Mouse (Mus musculus) small intestine, adult 2 months (tissue): ENCODE results near the gene Mgp. TPM values are rescaled to one million over a fixed set of nuclear protein-coding genes. Genes with fewer than 3 reads are reported as not detected.

ENCODE experiments used
- H3K27ac ChIP-seq: fragments of 200-500 bp; 2 replicates; pipeline ENCODE4 v1.5.1; 2012; ENCODE audit warnings: low read depth, low read length, control low read depth, inconsistent platforms; ENCODE audit not compliant: insufficient read depth
- H3K27me3 ChIP-seq: fragments of 200-500 bp; 2 replicates; pipeline ENCODE4 v1.6.1; 2012; ENCODE audit warnings: mild to moderate bottlenecking, moderate library complexity, low read length, inconsistent platforms; ENCODE audit not compliant: control insufficient read depth, insufficient read depth
- H3K36me3 ChIP-seq: fragments of 200-500 bp; 2 replicates; pipeline ENCODE4 v1.6.1; 2012; ENCODE audit warnings: mild to moderate bottlenecking, low read length, control low read depth, inconsistent platforms; ENCODE audit not compliant: control insufficient read depth, insufficient read depth
- H3K4me1 ChIP-seq: fragments of 200-500 bp; 2 replicates; pipeline ENCODE4 v1.6.1; 2012; ENCODE audit warnings: low read length, inconsistent platforms, mixed read lengths; ENCODE audit not compliant: control insufficient read depth, insufficient read depth, insufficient read length
- H3K4me3 ChIP-seq: fragments of 200-500 bp; 2 replicates; pipeline ENCODE4 v1.5.1; 2012; ENCODE audit warnings: low read depth, mild to moderate bottlenecking, control low read depth, inconsistent platforms, low read length, moderate library complexity
- CTCF ChIP-seq: fragments of 200-500 bp; IDR thresholded peaks from 2 replicates; pipeline ENCODE4 v1.5.1; 2012; ENCODE audit warnings: low read depth, mild to moderate bottlenecking, control low read depth, inconsistent platforms, low read length, moderate library complexity, mixed read lengths; ENCODE audit not compliant: insufficient replicate concordance, insufficient read length; ENCODE audit errors: extremely low read depth
- POLR2A ChIP-seq: fragments of 200-500 bp; IDR thresholded peaks from 2 replicates; pipeline ENCODE4 v1.6.1; 2012; ENCODE audit warnings: low read depth, mild to moderate bottlenecking, control low read depth, inconsistent platforms, low read length, moderate library complexity
- WGBS: fragments of 180-500 bp; shearing (Covaris S2); methylation state at CpG from one replicate; pipeline ENCODE4 v1.1.7; 2018; 5-methylcytosine and 5-hydroxymethylcytosine counted together
- polyA plus RNA-seq: library from polyadenylated mRNA; depleted of rRNA; stranded (reverse); fragments of >200 nt; gene quantifications from 2 replicates; pipeline ENCODE4 v1.2.3, GENCODE M21; 2012

Mgp gene
- polyA plus RNA-seq, 1 experiment = 91.8 TPM

- peaks cover 5% of the 10 kb centered on the region for H3K4me1 ChIP-seq
- H3K27me3 ChIP-seq = no peaks in the 10 kb centered on the region
- H3K36me3 ChIP-seq = no peaks in the 10 kb centered on the region
- peak overlapping the region; percentile 38; the same call in 1 of the 2 replicates for H3K27ac ChIP-seq
- no peak for TF ChIP-seq CTCF
- TF ChIP-seq POLR2A = no peak
- WGBS = 51% methylated on average over 19 of the region's 19 CpGs
- H3K4me3 ChIP-seq = no peak overlapping the region
These were observed 30.8 kb upstream of the Mgp start for GRCm38 (mm10) chr6:136906283-136906936.

DNA sequence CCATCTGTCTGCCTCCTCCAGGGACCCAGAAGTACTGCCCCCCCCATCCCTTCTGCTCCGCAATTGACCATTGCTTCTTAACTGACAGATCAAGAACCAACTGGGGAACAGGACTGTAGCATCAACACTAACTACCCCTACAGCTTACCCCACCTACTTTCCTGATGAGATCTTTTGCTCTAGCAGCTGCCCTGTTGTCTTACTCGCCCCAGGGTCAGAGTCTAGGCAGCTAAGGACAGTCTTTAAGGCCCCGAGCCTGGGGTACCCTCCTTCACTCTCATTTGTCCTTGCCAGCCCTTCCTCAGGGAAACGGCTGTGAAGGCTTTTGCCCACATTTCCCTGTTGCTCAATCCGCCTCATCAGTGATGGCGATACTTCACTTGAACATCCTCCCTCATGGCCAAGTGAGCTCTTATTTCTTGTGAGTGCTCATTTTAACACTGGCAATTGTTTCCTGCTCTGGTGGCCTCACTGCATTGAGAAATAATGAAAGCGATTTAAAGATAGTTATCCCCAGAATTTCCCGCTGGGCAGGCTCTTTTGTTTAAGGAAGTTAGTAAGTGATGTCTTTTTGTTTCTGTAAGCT, 28.4 kb upstream of the Mgp start:
- WGBS = 52% methylated on average over 8 of the region's 8 CpGs
- H3K4me3 ChIP-seq = no peak overlapping the region
- no peaks in the 10 kb centered on the region for H3K27me3 ChIP-seq
- TF ChIP-seq CTCF (no peak), POLR2A (no peak)
- peaks cover 5% of the 10 kb centered on the region for H3K4me1 ChIP-seq
- no peak overlapping the region for H3K27ac ChIP-seq
- no peaks in the 10 kb centered on the region for H3K36me3 ChIP-seq

DNA sequence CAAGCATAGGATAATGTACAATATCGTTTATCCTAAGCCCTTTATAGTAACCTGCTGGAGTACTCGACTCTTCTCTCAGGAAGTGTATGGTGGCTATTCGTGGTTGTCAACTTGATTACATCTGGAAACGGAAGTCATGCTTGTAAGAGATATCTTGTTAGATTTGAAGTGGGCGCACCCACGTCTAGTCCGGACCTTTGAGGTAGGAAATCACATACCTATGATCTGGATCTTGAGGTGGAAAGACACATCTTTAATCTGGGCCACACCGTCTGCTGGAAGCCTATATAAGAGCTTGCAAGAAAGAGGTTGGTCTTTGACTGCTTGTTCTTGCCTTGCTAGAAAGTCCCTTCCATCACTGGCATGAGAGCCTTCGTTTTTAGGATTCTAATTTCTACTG, 26.9 kb upstream of the Mgp start:
- no peaks in the 10 kb centered on the region for H3K36me3 ChIP-seq
- TF ChIP-seq CTCF (no peak), POLR2A (no peak)
- H3K4me1 ChIP-seq = peaks cover 2% of the 10 kb centered on the region
- 79% methylated on average over 9 of the region's 9 CpGs for WGBS
- H3K27ac ChIP-seq = no peak overlapping the region
- H3K27me3 ChIP-seq = no peaks in the 10 kb centered on the region
- no peak overlapping the region for H3K4me3 ChIP-seq

- Histone ChIP-seq H3K4me3 (no peak overlapping the region), H3K36me3 (no peaks in the 10 kb centered on the region), H3K4me1 (no peaks in the 10 kb centered on the region), H3K27me3 (no peaks in the 10 kb centered on the region), H3K27ac (no peak overlapping the region)
- TF ChIP-seq CTCF = no peak
- TF ChIP-seq POLR2A = no peak
- 63% methylated on average over 2 of the region's 2 CpGs for WGBS
These were observed 25.4 kb upstream of the Mgp start for GRCm38 (mm10) chr6:136901010-136901409.

DNA sequence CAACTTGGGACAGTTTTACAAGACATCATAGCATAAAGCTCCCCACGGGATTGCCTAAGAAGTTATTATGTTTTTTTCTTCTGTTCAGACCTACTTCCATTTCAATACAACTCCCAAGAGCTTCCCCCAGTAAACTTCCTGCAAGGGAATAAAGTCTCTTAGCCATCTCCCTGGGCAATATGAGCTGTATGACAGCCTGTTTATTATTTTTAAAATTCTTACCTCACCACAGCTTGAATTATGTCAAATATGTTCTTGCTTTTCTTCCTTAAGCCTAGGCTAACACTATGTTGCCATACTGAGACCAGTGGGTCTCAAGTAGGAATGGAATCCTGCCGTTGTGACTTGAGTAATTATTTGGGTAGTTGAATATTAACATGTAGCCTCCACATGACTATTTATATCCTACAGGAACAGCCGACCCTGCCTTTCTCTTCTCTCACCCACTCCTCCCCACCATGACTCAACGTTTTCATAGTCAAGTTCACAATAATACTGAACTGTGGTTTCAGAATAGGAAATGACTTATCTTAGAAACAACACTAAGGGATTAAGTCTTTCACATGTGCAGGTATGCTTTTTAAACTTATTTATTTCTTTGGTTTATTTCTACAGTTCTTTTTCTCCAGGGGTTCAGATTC, 24.9 kb upstream of the Mgp start:
- TF ChIP-seq CTCF (no peak), POLR2A (no peak)
- H3K4me3 ChIP-seq = no peak overlapping the region
- H3K27ac ChIP-seq = no peak overlapping the region
- 22% methylated on average over 4 of the region's 4 CpGs for WGBS
- H3K27me3 ChIP-seq = no peaks in the 10 kb centered on the region
- no peaks in the 10 kb centered on the region for H3K4me1 ChIP-seq
- no peaks in the 10 kb centered on the region for H3K36me3 ChIP-seq

- 75% methylated on average over 2 of the region's 2 CpGs for WGBS
- Histone ChIP-seq H3K4me3 (no peak overlapping the region), H3K27me3 (no peaks in the 10 kb centered on the region), H3K4me1 (no peaks in the 10 kb centered on the region), H3K36me3 (no peaks in the 10 kb centered on the region), H3K27ac (no peak overlapping the region)
- TF ChIP-seq POLR2A (no peak), CTCF (no peak)
These were observed 23.3 kb upstream of the Mgp start for GRCm38 (mm10) chr6:136898954-136899353.

DNA sequence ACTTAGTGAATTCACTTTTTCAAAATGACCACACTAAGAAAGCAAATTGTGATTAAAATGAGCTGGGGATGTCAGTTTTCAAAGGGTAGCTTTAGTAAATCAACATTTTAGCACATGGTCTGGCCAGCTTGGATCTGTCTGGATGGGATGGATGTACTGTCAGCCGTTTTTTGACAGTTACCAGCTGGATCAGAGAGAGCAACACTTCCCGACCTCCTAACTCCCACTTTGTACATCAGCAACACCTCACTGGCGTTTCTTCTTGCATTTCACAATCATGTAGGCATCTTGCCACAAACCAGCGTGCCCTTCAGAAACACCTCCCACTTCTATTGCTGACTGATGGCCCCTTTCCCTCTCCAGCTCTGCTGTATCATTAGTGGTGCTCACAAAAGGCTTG, 22.6 kb upstream of the Mgp start:
- no peaks in the 10 kb centered on the region for H3K36me3 ChIP-seq
- H3K4me3 ChIP-seq = no peak overlapping the region
- 44% methylated on average over 4 of the region's 4 CpGs for WGBS
- no peak for TF ChIP-seq CTCF
- no peak for TF ChIP-seq POLR2A
- H3K27ac ChIP-seq = no peak overlapping the region
- no peaks in the 10 kb centered on the region for H3K4me1 ChIP-seq
- no peaks in the 10 kb centered on the region for H3K27me3 ChIP-seq

- 63% methylated on average over 4 of the region's 4 CpGs for WGBS
- H3K27ac ChIP-seq = no peak overlapping the region
- no peak for TF ChIP-seq CTCF
- TF ChIP-seq POLR2A = no peak
These were observed 22.2 kb upstream of the Mgp start for GRCm38 (mm10) chr6:136897789-136898188.

More at GRCm38 (mm10) chr6:136897789-136898188, 22.2 kb upstream of the Mgp start:
- Histone ChIP-seq H3K4me3 (no peak overlapping the region), H3K4me1 (no peaks in the 10 kb centered on the region), H3K27me3 (no peaks in the 10 kb centered on the region), H3K36me3 (no peaks in the 10 kb centered on the region)
